Mouse (Mus musculus): ENCODE results near the gene Wfdc1. TPM values are rescaled to one million over a fixed set of nuclear protein-coding genes. Genes with fewer than 3 reads are reported as not detected.

Gene Wfdc1
- total and polyA plus RNA-seq, 3 experiments, result not detected

GRCm38 (mm10) chr8:119635378-119635777 lies 30.8 kb upstream of the Wfdc1 start, which contains the start of gene Kcng4:
TSS of gene Kcng4 (minus strand) at chr8:119635680.
- Histone ChIP-seq H3K27me3 (ENCODE audit: insufficient read depth, low read length) (peaks cover 21% of the 10 kb centered on the region), H3K9me3 (replicated peaks) (no peaks in the 10 kb centered on the region), H3K4me3 (ENCODE audit: low read depth, low read length) (no peak within 1 kb of the TSS), H3K4me1 (ENCODE audit: insufficient read depth, low read depth, low read length) (no peaks in the 10 kb centered on the region), H3K36me3 (replicated peaks) (no peaks in the 10 kb centered on the region)
- TF ChIP-seq GATA1 (IDR thresholded peaks at IDR 0.05; ENCODE audit: borderline replicate concordance, low read length), result no peak
- TF ChIP-seq TAL1 (conservative IDR thresholded peaks at IDR 0.05; ENCODE audit: low read depth, low read length), result no peak
- no peak for TF ChIP-seq CTCF (IDR thresholded peaks at IDR 0.05; ENCODE audit: low read depth, low read length)
- TF ChIP-seq GATA2 (IDR thresholded peaks at IDR 0.05; ENCODE audit: borderline replicate concordance, low read depth, low read length), result no peak
- TF ChIP-seq POLR2AphosphoS5 (IDR thresholded peaks at IDR 0.05; ENCODE audit: insufficient replicate concordance, low read depth, low read length), result no peak
- ATAC-seq (ENCODE audit: extremely low read depth, insufficient number of reproducible peaks, low FRiP score, poor library complexity, severe bottlenecking) (no peak), DNase-seq (ENCODE audit: low spot score) (no peak)

DNA sequence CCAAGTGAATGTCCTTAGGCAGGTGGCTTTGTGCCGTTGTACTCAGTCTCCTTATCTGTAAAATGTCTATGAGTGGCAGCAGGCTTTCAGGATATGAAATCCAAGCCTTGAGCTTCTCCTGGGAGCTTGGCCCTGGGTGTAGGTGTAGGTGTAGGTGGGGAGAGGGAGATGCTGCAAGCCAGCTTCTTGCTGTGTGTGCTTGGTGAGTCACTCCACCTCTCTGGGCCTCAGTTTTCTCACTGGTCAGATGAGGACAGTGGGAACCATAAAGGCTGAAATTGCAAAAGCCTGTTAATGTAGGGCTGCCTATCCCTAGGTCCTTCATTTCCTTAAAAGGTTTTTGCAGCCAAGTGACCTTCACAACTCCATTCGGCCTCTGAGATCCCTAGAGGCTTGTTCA lies 30.2 kb upstream of the Wfdc1 start:
- Histone ChIP-seq H3K4me3 (ENCODE audit: low read depth, low read length) (no peak overlapping the region), H3K36me3 (replicated peaks) (no peaks in the 10 kb centered on the region), H3K9me3 (replicated peaks) (no peaks in the 10 kb centered on the region), H3K4me1 (ENCODE audit: insufficient read depth, low read depth, low read length) (no peaks in the 10 kb centered on the region), H3K27me3 (ENCODE audit: insufficient read depth, low read length) (peaks cover 21% of the 10 kb centered on the region)
- no peak for ATAC-seq (ENCODE audit: extremely low read depth, insufficient number of reproducible peaks, low FRiP score, poor library complexity, severe bottlenecking)
- DNase-seq (ENCODE audit: low spot score), result no peak
- TF ChIP-seq GATA1 (IDR thresholded peaks at IDR 0.05; ENCODE audit: borderline replicate concordance, low read length) (no peak), TAL1 (conservative IDR thresholded peaks at IDR 0.05; ENCODE audit: low read depth, low read length) (no peak), GATA2 (IDR thresholded peaks at IDR 0.05; ENCODE audit: borderline replicate concordance, low read depth, low read length) (no peak), POLR2AphosphoS5 (IDR thresholded peaks at IDR 0.05; ENCODE audit: insufficient replicate concordance, low read depth, low read length) (no peak), CTCF (IDR thresholded peaks at IDR 0.05; ENCODE audit: low read depth, low read length) (no peak)

DNA sequence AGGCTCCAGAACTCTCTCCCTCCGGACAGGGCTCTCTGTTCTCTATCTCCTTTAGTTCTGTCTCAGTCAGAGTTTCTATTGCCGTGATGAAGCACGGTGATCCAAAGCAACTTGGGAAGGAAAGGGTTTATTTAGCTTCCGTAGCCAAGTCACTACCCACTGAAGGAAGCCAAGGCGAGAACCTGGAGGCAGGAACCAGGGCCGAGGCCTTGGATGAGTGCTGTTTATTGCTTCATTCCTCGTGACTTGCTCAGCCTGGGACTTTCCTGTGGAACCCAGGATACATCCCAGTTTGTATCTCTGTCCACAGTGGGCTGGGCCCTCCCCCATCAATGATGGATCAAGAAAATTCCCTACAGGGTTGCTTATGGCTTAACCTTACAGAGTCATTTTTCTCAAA lies 29.4 kb upstream of the Wfdc1 start:
- Histone ChIP-seq H3K4me1 (ENCODE audit: insufficient read depth, low read depth, low read length) (no peaks in the 10 kb centered on the region), H3K4me3 (ENCODE audit: low read depth, low read length) (no peak overlapping the region), H3K36me3 (replicated peaks) (no peaks in the 10 kb centered on the region), H3K9me3 (replicated peaks) (no peaks in the 10 kb centered on the region), H3K27me3 (ENCODE audit: insufficient read depth, low read length) (peaks cover 19% of the 10 kb centered on the region)
- no peak for TF ChIP-seq GATA1 (IDR thresholded peaks at IDR 0.05; ENCODE audit: borderline replicate concordance, low read length)
- DNase-seq (ENCODE audit: low spot score), result no peak
- no peak for ATAC-seq (ENCODE audit: extremely low read depth, insufficient number of reproducible peaks, low FRiP score, poor library complexity, severe bottlenecking)

DNA sequence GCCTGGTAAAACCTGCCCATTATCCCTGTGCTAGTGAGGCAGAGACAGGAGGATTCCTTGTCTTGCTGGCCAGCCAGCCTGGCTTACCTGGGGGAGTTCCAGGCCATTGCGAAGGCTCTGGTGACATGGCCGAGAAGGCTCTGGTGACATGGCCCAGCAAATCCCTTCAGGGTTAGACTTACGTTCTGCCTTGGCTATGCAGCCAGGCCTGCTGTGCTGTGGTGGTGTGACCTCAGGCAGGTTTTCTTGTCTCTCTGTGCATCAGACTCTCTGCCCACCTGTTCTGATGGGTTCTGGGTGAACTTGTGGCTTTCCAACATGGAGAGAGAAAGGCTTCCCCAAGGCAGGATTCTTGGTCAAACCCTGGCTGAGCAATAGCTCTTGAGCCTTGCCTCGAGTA lies 28.8 kb upstream of the Wfdc1 start:
- Histone ChIP-seq H3K27me3 (ENCODE audit: insufficient read depth, low read length) (peaks cover 19% of the 10 kb centered on the region), H3K9me3 (replicated peaks) (no peaks in the 10 kb centered on the region), H3K36me3 (replicated peaks) (no peaks in the 10 kb centered on the region), H3K4me1 (ENCODE audit: insufficient read depth, low read depth, low read length) (no peaks in the 10 kb centered on the region), H3K4me3 (ENCODE audit: low read depth, low read length) (no peak overlapping the region)
- DNase-seq (ENCODE audit: low spot score), result no peak
- TF ChIP-seq CTCF (IDR thresholded peaks at IDR 0.05; ENCODE audit: low read depth, low read length) (no peak), TAL1 (conservative IDR thresholded peaks at IDR 0.05; ENCODE audit: low read depth, low read length) (no peak), GATA1 (IDR thresholded peaks at IDR 0.05; ENCODE audit: borderline replicate concordance, low read length) (no peak), POLR2AphosphoS5 (IDR thresholded peaks at IDR 0.05; ENCODE audit: insufficient replicate concordance, low read depth, low read length) (no peak), GATA2 (IDR thresholded peaks at IDR 0.05; ENCODE audit: borderline replicate concordance, low read depth, low read length) (no peak)
- no peak for ATAC-seq (ENCODE audit: extremely low read depth, insufficient number of reproducible peaks, low FRiP score, poor library complexity, severe bottlenecking)

DNA sequence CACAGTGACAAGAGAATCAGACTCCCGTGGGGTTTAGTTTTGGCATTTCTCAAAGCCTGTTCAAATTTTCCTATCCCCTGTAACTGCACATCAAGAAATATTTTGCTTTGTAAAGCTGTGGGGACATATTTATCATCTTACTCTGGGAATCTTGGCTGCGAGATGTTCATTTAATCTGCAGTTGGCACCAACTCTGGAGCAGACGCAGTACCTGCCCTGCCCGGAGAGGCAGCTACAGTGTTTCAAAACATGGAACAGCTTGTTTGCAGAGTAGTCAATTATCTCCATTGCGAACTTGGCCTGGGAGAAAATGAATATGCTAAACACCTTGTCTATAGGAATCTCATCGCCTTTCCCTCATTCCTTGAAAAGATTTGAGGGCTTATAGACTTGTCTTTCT lies 27.9 kb upstream of the Wfdc1 start:
- ATAC-seq (ENCODE audit: extremely low read depth, insufficient number of reproducible peaks, low FRiP score, poor library complexity, severe bottlenecking) (no peak), DNase-seq (ENCODE audit: low spot score) (no peak)
- no peaks in the 10 kb centered on the region for H3K4me1 ChIP-seq (ENCODE audit: insufficient read depth, low read depth, low read length)
- H3K36me3 ChIP-seq (replicated peaks), result no peaks in the 10 kb centered on the region
- no peak overlapping the region for H3K4me3 ChIP-seq (ENCODE audit: low read depth, low read length)
- TF ChIP-seq GATA2 (IDR thresholded peaks at IDR 0.05; ENCODE audit: borderline replicate concordance, low read depth, low read length) (no peak), CTCF (IDR thresholded peaks at IDR 0.05; ENCODE audit: low read depth, low read length) (no peak), TAL1 (conservative IDR thresholded peaks at IDR 0.05; ENCODE audit: low read depth, low read length) (no peak), GATA1 (IDR thresholded peaks at IDR 0.05; ENCODE audit: borderline replicate concordance, low read length) (no peak), POLR2AphosphoS5 (IDR thresholded peaks at IDR 0.05; ENCODE audit: insufficient replicate concordance, low read depth, low read length) (no peak)
- peaks cover 13% of the 10 kb centered on the region for H3K27me3 ChIP-seq (ENCODE audit: insufficient read depth, low read length)
- H3K9me3 ChIP-seq (replicated peaks), result no peaks in the 10 kb centered on the region

- no peak for TF ChIP-seq POLR2AphosphoS5 (IDR thresholded peaks at IDR 0.05; ENCODE audit: insufficient replicate concordance, low read depth, low read length)
- TF ChIP-seq GATA1 (IDR thresholded peaks at IDR 0.05; ENCODE audit: borderline replicate concordance, low read length), result no peak
- TF ChIP-seq CTCF (IDR thresholded peaks at IDR 0.05; ENCODE audit: low read depth, low read length), result no peak
- no peak for TF ChIP-seq TAL1 (conservative IDR thresholded peaks at IDR 0.05; ENCODE audit: low read depth, low read length)
- TF ChIP-seq GATA2 (IDR thresholded peaks at IDR 0.05; ENCODE audit: borderline replicate concordance, low read depth, low read length), result no peak
- ATAC-seq (ENCODE audit: extremely low read depth, insufficient number of reproducible peaks, low FRiP score, poor library complexity, severe bottlenecking), result no peak
- H3K27me3 ChIP-seq (ENCODE audit: insufficient read depth, low read length), result peaks cover 11% of the 10 kb centered on the region
- no peak for DNase-seq (ENCODE audit: low spot score)
- no peaks in the 10 kb centered on the region for H3K36me3 ChIP-seq (replicated peaks)
- H3K9me3 ChIP-seq (replicated peaks), result no peaks in the 10 kb centered on the region
- H3K4me1 ChIP-seq (ENCODE audit: insufficient read depth, low read depth, low read length), result no peaks in the 10 kb centered on the region
- H3K4me3 ChIP-seq (ENCODE audit: low read depth, low read length), result no peak overlapping the region
Measured at GRCm38 (mm10) chr8:119639798-119640197, 26.4 kb upstream of the Wfdc1 start.

DNA sequence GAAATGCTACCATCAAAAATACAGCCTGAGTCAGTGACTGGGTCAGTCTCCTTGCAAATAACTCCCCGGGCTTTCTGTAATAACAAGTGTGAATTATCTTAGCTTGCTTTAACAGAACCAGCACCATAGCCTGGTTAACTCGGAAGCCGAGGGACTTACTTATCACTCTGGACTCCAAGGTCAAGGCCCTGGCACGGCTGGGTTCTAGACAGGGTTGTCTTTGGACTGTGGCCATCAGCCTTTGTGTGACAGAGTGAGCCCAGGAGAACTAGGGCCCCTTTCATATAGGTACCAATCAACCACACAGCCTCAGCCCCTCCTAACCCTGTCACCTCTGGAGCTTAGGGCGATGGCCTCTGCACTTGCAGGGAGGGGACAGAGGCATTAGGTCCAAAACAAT lies 25.1 kb upstream of the Wfdc1 start:
- H3K4me3 ChIP-seq (ENCODE audit: low read depth, low read length), result no peak overlapping the region
- TF ChIP-seq GATA2 (IDR thresholded peaks at IDR 0.05; ENCODE audit: borderline replicate concordance, low read depth, low read length) (no peak), POLR2AphosphoS5 (IDR thresholded peaks at IDR 0.05; ENCODE audit: insufficient replicate concordance, low read depth, low read length) (no peak), TAL1 (conservative IDR thresholded peaks at IDR 0.05; ENCODE audit: low read depth, low read length) (no peak), GATA1 (IDR thresholded peaks at IDR 0.05; ENCODE audit: borderline replicate concordance, low read length) (no peak)
- peaks cover 4% of the 10 kb centered on the region; the same call in 1 of the 2 replicates for H3K27me3 ChIP-seq (ENCODE audit: insufficient read depth, low read length)
- DNase-seq (ENCODE audit: low spot score), result no peak
- H3K9me3 ChIP-seq (replicated peaks), result no peaks in the 10 kb centered on the region
- H3K36me3 ChIP-seq (replicated peaks), result no peaks in the 10 kb centered on the region
- ATAC-seq (ENCODE audit: extremely low read depth, insufficient number of reproducible peaks, low FRiP score, poor library complexity, severe bottlenecking), result no peak
- no peaks in the 10 kb centered on the region for H3K4me1 ChIP-seq (ENCODE audit: insufficient read depth, low read depth, low read length)

All from G1E (cell line).